Mouse (Mus musculus) kidney, embryonic 14.5 days (tissue): ENCODE results near the gene Pcbp4. TPM values are rescaled to one million over a fixed set of nuclear protein-coding genes. Genes with fewer than 3 reads are reported as not detected.

Experiments
- ATAC-seq: fragments of 200-750 bp; cut with Nextera tagmentation; 2 replicates; pipeline ENCODE4 v1.8.0; 2017; ENCODE audit warnings: moderate number of reproducible peaks, mild to moderate bottlenecking, moderate TSS enrichment, moderate library complexity; ENCODE audit not compliant: low FRiP score, low TSS enrichment
- H3K27ac ChIP-seq: fragments of 300-500 bp; sonication (generic); 2 replicates; pipeline ENCODE4 v1.5.1; 2014; ENCODE audit warnings: low read depth, mild to moderate bottlenecking, low read length, moderate library complexity, mixed read lengths
- H3K27me3 ChIP-seq: fragments of 300-500 bp; sonication (generic); 2 replicates; pipeline ENCODE4 v1.6.1; 2014; ENCODE audit warnings: mild to moderate bottlenecking, low read length; ENCODE audit not compliant: control insufficient read depth, insufficient read depth
- H3K36me3 ChIP-seq: fragments of 300-500 bp; sonication (generic); 2 replicates; pipeline ENCODE4 v1.6.1; 2014; ENCODE audit warnings: low read length, mixed read lengths; ENCODE audit not compliant: control insufficient read depth, insufficient read depth
- H3K4me1 ChIP-seq: fragments of 300-500 bp; sonication (generic); 2 replicates; pipeline ENCODE4 v1.6.1; 2014; ENCODE audit warnings: low read length, mixed read lengths; ENCODE audit not compliant: control insufficient read depth, insufficient read depth
- H3K4me2 ChIP-seq: fragments of 300-500 bp; sonication (generic); replicated peaks from 2 replicates; pipeline ENCODE4 v1.6.1; 2014; ENCODE audit warnings: low read depth, mild to moderate bottlenecking, low read length
- H3K4me3 ChIP-seq: fragments of 300-500 bp; sonication (generic); 2 replicates; pipeline ENCODE4 v1.5.1; 2014; ENCODE audit warnings: mild to moderate bottlenecking, low read length
- H3K9ac ChIP-seq: fragments of 300-500 bp; sonication (generic); 2 replicates; pipeline ENCODE4 v1.6.1; 2014; ENCODE audit warnings: low read depth, mild to moderate bottlenecking, low read length, moderate library complexity
- H3K9me3 ChIP-seq: fragments of 300-500 bp; sonication (generic); 2 replicates; pipeline ENCODE4 v1.6.1; 2016; ENCODE audit warnings: low read length; ENCODE audit not compliant: control insufficient read depth
- WGBS: fragments of 180-500 bp; shearing (Covaris S2); extraction: QIAGEN DNeasy Blood & Tissue Kit; methylation state at CpG from one replicate; pipeline ENCODE4 v1.1.7; 2014; 5-methylcytosine and 5-hydroxymethylcytosine counted together
- polyA plus RNA-seq: library from polyadenylated mRNA; unstranded; fragments of >200 nt; fragmentation: Nextera tagmentation; extraction: Ambion mirVana; gene quantifications from 2 replicates; pipeline ENCODE4 v1.2.1, GENCODE M21; 2014

The Pcbp4 gene
- polyA plus RNA-seq, 1 experiment from 2014 or later = 129 TPM

- H3K4me3 ChIP-seq = no peak overlapping the region
- 67% methylated on average over 5 of the region's 5 CpGs for WGBS
- H3K4me1 ChIP-seq = peaks cover 20% of the 10 kb centered on the region
- no peak overlapping the region for H3K4me2 ChIP-seq
- no peaks in the 10 kb centered on the region for H3K27me3 ChIP-seq
- no peak for ATAC-seq
- H3K9ac ChIP-seq = no peak overlapping the region
- H3K9me3 ChIP-seq = no peaks in the 10 kb centered on the region
- H3K36me3 ChIP-seq = no peaks in the 10 kb centered on the region
- H3K27ac ChIP-seq = no peak overlapping the region
These were observed 39.5 kb upstream of the Pcbp4 start for GRCm38 (mm10) chr9:106413606-106414005.

GRCm38 (mm10) chr9:106416826-106417225 is 36.3 kb upstream of the Pcbp4 start:
- Histone ChIP-seq H3K36me3 (no peaks in the 10 kb centered on the region), H3K4me2 (no peak overlapping the region), H3K27ac (no peak overlapping the region), H3K4me3 (no peak overlapping the region), H3K9me3 (no peaks in the 10 kb centered on the region), H3K9ac (no peak overlapping the region), H3K4me1 (peaks cover 44% of the 10 kb centered on the region), H3K27me3 (no peaks in the 10 kb centered on the region)
- no peak for ATAC-seq
- 88% methylated on average over 6 of the region's 6 CpGs for WGBS

GRCm38 (mm10) chr9:106417841-106418625 is 35.1 kb upstream of the Pcbp4 start:
- peaks cover 44% of the 10 kb centered on the region for H3K4me1 ChIP-seq
- no peaks in the 10 kb centered on the region for H3K27me3 ChIP-seq
- 15% methylated on average over 29 of the region's 29 CpGs for WGBS
- H3K4me3 ChIP-seq = peak overlapping the region; percentile 20
- peak overlapping the region; percentile 54 for H3K4me2 ChIP-seq
- H3K9me3 ChIP-seq = no peaks in the 10 kb centered on the region
- no peaks in the 10 kb centered on the region for H3K36me3 ChIP-seq
- ATAC-seq = peak; percentile 58
- H3K9ac ChIP-seq = peak overlapping the region; percentile 44; the same call in 1 of the 2 replicates
- peak overlapping the region; percentile 43; the same call in 1 of the 2 replicates for H3K27ac ChIP-seq

- no peaks in the 10 kb centered on the region for H3K36me3 ChIP-seq
- H3K4me2 ChIP-seq = peak overlapping the region; percentile 38
- H3K9me3 ChIP-seq = no peaks in the 10 kb centered on the region
- ATAC-seq = peak; percentile 48; the same call in 1 of the 2 replicates
- no peak overlapping the region for H3K9ac ChIP-seq
- no peaks in the 10 kb centered on the region for H3K27me3 ChIP-seq
- 0% methylated on average over 2 of the region's 2 CpGs for WGBS
- H3K4me3 ChIP-seq = no peak overlapping the region
- no peak overlapping the region for H3K27ac ChIP-seq
- H3K4me1 ChIP-seq = peaks cover 41% of the 10 kb centered on the region
These were observed 32.5 kb upstream of the Pcbp4 start for GRCm38 (mm10) chr9:106420608-106421007.

GRCm38 (mm10) chr9:106421033-106421864 is 31.8 kb upstream of the Pcbp4 start:
- Histone ChIP-seq H3K4me1 (peaks cover 41% of the 10 kb centered on the region), H3K27me3 (no peaks in the 10 kb centered on the region), H3K36me3 (no peaks in the 10 kb centered on the region), H3K27ac (peak overlapping the region; percentile 47; the same call in 1 of the 2 replicates), H3K4me3 (no peak overlapping the region; the same call in 1 of the 2 replicates), H3K9me3 (no peaks in the 10 kb centered on the region), H3K9ac (peak overlapping the region; percentile 28; the same call in 1 of the 2 replicates), H3K4me2 (peak overlapping the region; percentile 38; the same call in 1 of the 2 replicates)
- peak; percentile 32 for ATAC-seq
- WGBS = 5% methylated on average over 18 of the region's 18 CpGs

- Histone ChIP-seq H3K27ac (no peak overlapping the region), H3K9ac (peak overlapping the region; percentile 28; the same call in 1 of the 2 replicates), H3K4me3 (no peak overlapping the region), H3K4me1 (peaks cover 41% of the 10 kb centered on the region), H3K9me3 (no peaks in the 10 kb centered on the region), H3K36me3 (no peaks in the 10 kb centered on the region), H3K27me3 (no peaks in the 10 kb centered on the region), H3K4me2 (peak overlapping the region; percentile 38; the same call in 1 of the 2 replicates)
- 0% methylated on average over 3 of the region's 3 CpGs for WGBS
- ATAC-seq = peak; percentile 71
These were observed 31.3 kb upstream of the Pcbp4 start for GRCm38 (mm10) chr9:106421865-106422160.

- Histone ChIP-seq H3K36me3 (peaks cover 31% of the 10 kb centered on the region), H3K27ac (peak overlapping the region; percentile 99), H3K4me1 (peaks cover 5% of the 10 kb centered on the region; the same call in 1 of the 2 replicates), H3K27me3 (no peaks in the 10 kb centered on the region), H3K9ac (peak overlapping the region; percentile 58), H3K4me2 (peak overlapping the region; percentile 64), H3K9me3 (no peaks in the 10 kb centered on the region), H3K4me3 (peak overlapping the region; percentile 91)
- ATAC-seq = peak; percentile 65
- 20% methylated on average over 11 of the region's 11 CpGs for WGBS
These were observed 24.3 kb upstream of the Pcbp4 start for GRCm38 (mm10) chr9:106428719-106429220.

- Histone ChIP-seq H3K27ac (peak within 1 kb of the TSS; percentile 99), H3K9me3 (no peaks in the 10 kb centered on the region), H3K4me3 (peak within 1 kb of the TSS; percentile 91), H3K27me3 (no peaks in the 10 kb centered on the region), H3K36me3 (peaks cover 35% of the 10 kb centered on the region), H3K4me1 (peaks cover 5% of the 10 kb centered on the region; the same call in 1 of the 2 replicates), H3K4me2 (peak within 1 kb of the TSS; percentile 81), H3K9ac (peak within 1 kb of the TSS; percentile 99)
- under 1% methylated on average over 55 of the region's 55 CpGs for WGBS
- ATAC-seq = peak; percentile 91
These were observed 23.7 kb upstream of the Pcbp4 start, which contains the start of gene Rpl29 for GRCm38 (mm10) chr9:106429221-106430014. Rpl29 (plus strand) TSS chr9:106429454.
